Mouse (Mus musculus) neural tube, embryonic 11.5 days (tissue): ENCODE data around the gene Abcf2. TPM values are rescaled to one million over a fixed set of nuclear protein-coding genes. Genes with fewer than 3 reads are reported as not detected.
A peak's percentile ranks its signal among the peaks of the same experiment; 100 is the strongest.

Experiments
- ATAC-seq: fragments of 200-750 bp; cut with Nextera tagmentation; 2 replicates; pipeline ENCODE4 v1.8.0; 2017; ENCODE audit warnings: moderate number of reproducible peaks, mild to moderate bottlenecking, moderate TSS enrichment, moderate library complexity; ENCODE audit not compliant: insufficient read depth, low FRiP score, low TSS enrichment
- DNase-seq: peaks from one replicate; pipeline ENCODE4 v3.0.0-alpha.2; 2015; ENCODE audit warnings: low spot score
- H3K27ac ChIP-seq: fragments of 300-500 bp; sonication (generic); 2 replicates; pipeline ENCODE4 v1.5.1; 2014; ENCODE audit warnings: low read depth, mild to moderate bottlenecking, low read length
- H3K27me3 ChIP-seq: fragments of 300-500 bp; sonication (generic); 2 replicates; pipeline ENCODE4 v1.6.1; 2014; ENCODE audit warnings: mild to moderate bottlenecking, low read length, mixed read lengths; ENCODE audit not compliant: control insufficient read depth, insufficient read depth
- H3K36me3 ChIP-seq: fragments of 300-500 bp; sonication (generic); 2 replicates; pipeline ENCODE4 v1.6.1; 2014; ENCODE audit warnings: mild to moderate bottlenecking, low read length, moderate library complexity, mixed read lengths; ENCODE audit not compliant: control insufficient read depth, insufficient read depth
- H3K4me1 ChIP-seq: fragments of 300-500 bp; sonication (generic); 2 replicates; pipeline ENCODE4 v1.6.1; 2014; ENCODE audit warnings: low read length, mixed read lengths; ENCODE audit not compliant: control insufficient read depth, insufficient read depth
- H3K4me2 ChIP-seq: fragments of 300-500 bp; sonication (generic); 2 replicates; pipeline ENCODE4 v1.6.1; 2014; ENCODE audit warnings: low read depth, mild to moderate bottlenecking, moderate library complexity
- H3K4me3 ChIP-seq: fragments of 300-500 bp; sonication (generic); 2 replicates; pipeline ENCODE4 v1.5.1; 2014; ENCODE audit warnings: low read depth, low read length
- H3K9ac ChIP-seq: fragments of 300-500 bp; sonication (generic); 2 replicates; pipeline ENCODE4 v1.6.1; 2014; ENCODE audit warnings: mild to moderate bottlenecking, low read length
- H3K9me3 ChIP-seq: fragments of 300-500 bp; sonication (generic); 2 replicates; pipeline ENCODE4 v1.6.1; 2016; ENCODE audit warnings: low read length; ENCODE audit not compliant: control insufficient read depth
- WGBS: fragments of 180-500 bp; shearing (Covaris S2); extraction: QIAGEN DNeasy Blood & Tissue Kit; methylation state at CpG from one replicate; pipeline ENCODE4 v1.1.7; 2014; 5-methylcytosine and 5-hydroxymethylcytosine counted together
- polyA plus RNA-seq: library from polyadenylated mRNA; unstranded; fragments of >200 nt; fragmentation: Nextera tagmentation; extraction: Ambion mirVana; gene quantifications from 2 replicates; pipeline ENCODE4 v1.2.1, GENCODE M21; 2014

The Abcf2 gene
- polyA plus RNA-seq, 1 experiment from 2014 or later, result 147 TPM

- Histone ChIP-seq H3K36me3 (no peaks in the 10 kb centered on the region), H3K4me2 (no peak overlapping the region), H3K27ac (no peak overlapping the region), H3K4me1 (peaks cover 3% of the 10 kb centered on the region; the same call in 1 of the 2 replicates), H3K4me3 (no peak overlapping the region), H3K9ac (no peak overlapping the region), H3K27me3 (peaks cover 6% of the 10 kb centered on the region; the same call in 1 of the 2 replicates), H3K9me3 (no peaks in the 10 kb centered on the region)
- 77% methylated on average over 3 of the region's 3 CpGs for WGBS
- no peak for ATAC-seq
- DNase-seq, result no peak
Observed at GRCm38 (mm10) chr5:24618921-24619320, 41.7 kb upstream of the Abcf2 start.

GRCm38 (mm10) chr5:24615097-24615496 is 37.8 kb upstream of the Abcf2 start:
- H3K4me2 ChIP-seq, result no peak overlapping the region
- 68% methylated on average over 6 of the region's 6 CpGs for WGBS
- H3K4me3 ChIP-seq, result no peak overlapping the region

GRCm38 (mm10) chr5:24612302-24612649 is 35.0 kb upstream of the Abcf2 start:
- ATAC-seq (no peak), DNase-seq (no peak)
- H3K4me3 ChIP-seq, result no peak overlapping the region
- no peak overlapping the region for H3K27ac ChIP-seq
- 75% methylated on average over 5 of the region's 5 CpGs for WGBS
- H3K9me3 ChIP-seq, result no peaks in the 10 kb centered on the region
- no peak overlapping the region for H3K4me2 ChIP-seq
- H3K36me3 ChIP-seq, result no peaks in the 10 kb centered on the region
- no peaks in the 10 kb centered on the region for H3K27me3 ChIP-seq
- no peaks in the 10 kb centered on the region for H3K4me1 ChIP-seq
- no peak overlapping the region for H3K9ac ChIP-seq

More at GRCm38 (mm10) chr5:24615097-24615496, 37.8 kb upstream of the Abcf2 start:
- Histone ChIP-seq H3K27ac (no peak overlapping the region), H3K9me3 (no peaks in the 10 kb centered on the region), H3K9ac (no peak overlapping the region), H3K36me3 (no peaks in the 10 kb centered on the region), H3K4me1 (0 out of 2 replicates have a peak, but pooled peaks cover 3% of the 10 kb centered on the region), H3K27me3 (no peaks in the 10 kb centered on the region)
- DNase-seq (no peak), ATAC-seq (no peak)

GRCm38 (mm10) chr5:24611366-24612301 is 34.4 kb upstream of the Abcf2 start:
- Histone ChIP-seq H3K4me2 (no peak overlapping the region), H3K27me3 (no peaks in the 10 kb centered on the region), H3K4me1 (peaks cover 5% of the 10 kb centered on the region; the same call in 1 of the 2 replicates), H3K27ac (no peak overlapping the region), H3K9ac (no peak overlapping the region), H3K9me3 (no peaks in the 10 kb centered on the region), H3K4me3 (no peak overlapping the region), H3K36me3 (no peaks in the 10 kb centered on the region)
- ATAC-seq (no peak), DNase-seq (no peak)
- 56% methylated on average over 7 of the region's 7 CpGs for WGBS

GRCm38 (mm10) chr5:24609388-24609787 is 32.1 kb upstream of the Abcf2 start:
- ATAC-seq, result no peak
- Histone ChIP-seq H3K9ac (no peak overlapping the region), H3K4me3 (no peak overlapping the region), H3K36me3 (no peaks in the 10 kb centered on the region), H3K4me2 (no peak overlapping the region), H3K27ac (no peak overlapping the region), H3K4me1 (peaks cover 20% of the 10 kb centered on the region), H3K9me3 (no peaks in the 10 kb centered on the region), H3K27me3 (no peaks in the 10 kb centered on the region)
- no peak for DNase-seq
- WGBS, result 44% methylated on average over 5 of the region's 5 CpGs

- no peaks in the 10 kb centered on the region for H3K27me3 ChIP-seq
- H3K36me3 ChIP-seq, result no peaks in the 10 kb centered on the region
- no peaks in the 10 kb centered on the region for H3K9me3 ChIP-seq
- 14% methylated on average over 14 of the region's 14 CpGs for WGBS
- DNase-seq, result no peak
- H3K27ac ChIP-seq, result peak overlapping the region; percentile 97
- ATAC-seq, result no peak
- H3K4me1 ChIP-seq, result peaks cover 47% of the 10 kb centered on the region
- H3K4me2 ChIP-seq, result peak overlapping the region; percentile 70
- H3K4me3 ChIP-seq, result peak overlapping the region; percentile 10; the same call in 1 of the 2 replicates
- peak overlapping the region; percentile 84 for H3K9ac ChIP-seq
Observed at GRCm38 (mm10) chr5:24605980-24606665, 28.9 kb upstream of the Abcf2 start.

GRCm38 (mm10) chr5:24605321-24605979 is 28.2 kb upstream of the Abcf2 start:
- H3K27me3 ChIP-seq, result no peaks in the 10 kb centered on the region
- ATAC-seq (no peak), DNase-seq (peak; percentile 44)
- no peaks in the 10 kb centered on the region for H3K9me3 ChIP-seq
- peaks cover 53% of the 10 kb centered on the region for H3K4me1 ChIP-seq
- H3K4me2 ChIP-seq, result peak overlapping the region; percentile 70
- H3K36me3 ChIP-seq, result no peaks in the 10 kb centered on the region
- 7% methylated on average over 6 of the region's 6 CpGs for whole genome bisulfite sequencing
- H3K9ac ChIP-seq, result peak overlapping the region; percentile 84
- peak overlapping the region; percentile 97 for H3K27ac ChIP-seq
- peak overlapping the region; percentile 51 for H3K4me3 ChIP-seq

- ATAC-seq (peak; percentile 67), DNase-seq (peak; percentile 91)
- 0% methylated on average over 45 of the region's 46 CpGs for WGBS
- peak overlapping the region; percentile 70 for H3K4me2 ChIP-seq
- no peaks in the 10 kb centered on the region for H3K36me3 ChIP-seq
- H3K4me3 ChIP-seq, result peak overlapping the region; percentile 51
- H3K4me1 ChIP-seq, result peaks cover 56% of the 10 kb centered on the region
- peaks cover 2% of the 10 kb centered on the region; the same call in 1 of the 2 replicates for H3K27me3 ChIP-seq
- peak overlapping the region; percentile 97 for H3K27ac ChIP-seq
- peak overlapping the region; percentile 84 for H3K9ac ChIP-seq
- no peaks in the 10 kb centered on the region for H3K9me3 ChIP-seq
Observed at GRCm38 (mm10) chr5:24604656-24605100, 27.4 kb upstream of the Abcf2 start.
